Mouse (Mus musculus) right cerebral cortex, postnatal 14 days (tissue): ENCODE measurements around the gene Slc5a12.
A peak's percentile ranks its signal among the peaks of the same experiment; 100 is the strongest.

Experiments used
- DNase-seq: peaks from one replicate; pipeline ENCODE4 v3.0.0; 2022

Gene Slc5a12

GRCm38 (mm10) chr2:110596932-110597331, at the start of gene Slc5a12:
Gene Slc5a12 (plus strand): TSS chr2:110597298.
- DNase-seq: no peak

GRCm38 (mm10) chr2:110556098-110556497, 41.0 kb upstream of the Slc5a12 start:
- no peak for DNase-seq

- DNase-seq: no peak
Measured at GRCm38 (mm10) chr2:110562621-110563020, 34.5 kb upstream of the Slc5a12 start.

GRCm38 (mm10) chr2:110564673-110565627, 32.1 kb upstream of the Slc5a12 start:
- peak; percentile 45 for DNase-seq

- DNase-seq: no peak
Measured at GRCm38 (mm10) chr2:110586692-110587091, 10.4 kb upstream of the Slc5a12 start.

GRCm38 (mm10) chr2:110590007-110590406, 7.1 kb upstream of the Slc5a12 start:
- DNase-seq: no peak

- no peak for DNase-seq
Measured at GRCm38 (mm10) chr2:110592276-110592675, 4.8 kb upstream of the Slc5a12 start.

GRCm38 (mm10) chr2:110644358-110644757, 47.3 kb downstream of the Slc5a12 start:
- no peak for DNase-seq

- no peak for DNase-seq
Measured at GRCm38 (mm10) chr2:110644846-110645245, 47.7 kb downstream of the Slc5a12 start.

GRCm38 (mm10) chr2:110663329-110663728, 66.2 kb downstream of the Slc5a12 start:
- no peak for DNase-seq

- DNase-seq: no peak
Measured at GRCm38 (mm10) chr2:110671071-110671624, 74.0 kb downstream of the Slc5a12 start.
